Mouse (Mus musculus) gastrocnemius, adult 18-20 months (tissue): ENCODE measurements around the gene Fem1a. TPM values are rescaled to one million over a fixed set of nuclear protein-coding genes. Genes with fewer than 3 reads are reported as not detected.
A peak's percentile ranks its signal among the peaks of the same experiment; 100 is the strongest.

Source experiments
- DNase-seq: peaks from one replicate; pipeline ENCODE4 v3.0.0; 2021; ENCODE audit warnings: low spot score
- microRNA-seq: library from miRNA; unstranded; fragments of <30 nt; microRNA quantifications from one replicate; pipeline ENCODE4 v1.2.0, GENCODE M21; 2021
- total RNA-seq, 2 experiments: library from RNA; stranded (reverse); gene quantifications; 2 replicates each; pipeline ENCODE4 v1.2.3; 2021

The Fem1a gene
- total RNA-seq, 2 experiments from 2014 or later = 157 to 172 TPM

- peak; percentile 56 for DNase-seq
These were observed 46.7 kb downstream of the Fem1a start, which contains the start of gene Uhrf1 for GRCm38 (mm10) chr17:56303160-56303846. Uhrf1 (plus strand) TSS chr17:56303321.

GRCm38 (mm10) chr17:56303847-56304586 lies 47.4 kb downstream of the Fem1a start:
- peak; percentile 95 for DNase-seq

GRCm38 (mm10) chr17:56304718-56305117 lies 48.1 kb downstream of the Fem1a start:
- no peak for DNase-seq

GRCm38 (mm10) chr17:56305156-56305555 lies 48.5 kb downstream of the Fem1a start:
- no peak for DNase-seq

GRCm38 (mm10) chr17:56305826-56306225 lies 49.2 kb downstream of the Fem1a start:
- DNase-seq = no peak

- no peak for DNase-seq
These were observed 51.5 kb downstream of the Fem1a start for GRCm38 (mm10) chr17:56308088-56308487.

GRCm38 (mm10) chr17:56309191-56309945 lies 52.8 kb downstream of the Fem1a start:
- no peak for DNase-seq

Small RNA genes lying within 50 kb of the gene (microRNA-seq; reads per million reads assigned to microRNA genes)
- 5.1 reads per million, percentile 10 among the genes with 10 or more reads in this experiment for gene Mir7b

Other genes with a start within 250 kb of the Fem1a start
- gene Sh3gl1, start 220.2 kb upstream of the Fem1a start, total RNA-seq = 1 to 10 TPM; 7.7 to 7.9 TPM
- gene Chaf1a, start 216.4 kb upstream of the Fem1a start, total RNA-seq = under 1 TPM; 0.46 to 0.95 TPM
- gene Ubxn6, start 181.8 kb upstream of the Fem1a start, total RNA-seq = 10 to 100 TPM; 62.9 to 69.0 TPM
- 10 to 100 TPM; 23.2 to 25.5 TPM for gene Hdgfl2, start 177.2 kb upstream of the Fem1a start, total RNA-seq
- gene Plin4, start 147.0 kb upstream of the Fem1a start, total RNA-seq = 100 to 1,000 TPM; 142 to 235 TPM
- gene Plin5, start 139.2 kb upstream of the Fem1a start, total RNA-seq = 10 to 100 TPM; 22.5 to 29.0 TPM
- 10 to 100 TPM; 11.4 to 23.0 TPM for gene Lrg1, start 134.8 kb upstream of the Fem1a start, total RNA-seq
- gene Sema6b, start 116.5 kb upstream of the Fem1a start, total RNA-seq = 1 to 10 TPM; 1.5 to 3.7 TPM
- under 1 TPM; 0.21 to 0.25 TPM for gene Tnfaip8l1, start 94.3 kb upstream of the Fem1a start, total RNA-seq
- gene Mydgf, start 72.9 kb upstream of the Fem1a start, total RNA-seq = 10 to 100 TPM; 17.1 to 17.5 TPM
- 10 to 100 TPM; 35.6 to 41.6 TPM for gene Dpp9, start 37.9 kb upstream of the Fem1a start, total RNA-seq
- 1 to 10 TPM; 2.0 to 2.5 TPM for gene Ticam1, start 20.0 kb downstream of the Fem1a start, total RNA-seq
- 10 to 100 TPM; 32.4 to 50.3 TPM for gene Plin3, start 36.1 kb downstream of the Fem1a start, total RNA-seq
- gene Arrdc5, start 43.5 kb downstream of the Fem1a start, total RNA-seq = not detected
- gene Uhrf1, start 46.5 kb downstream of the Fem1a start, total RNA-seq = under 1 TPM; 0.19 to 0.23 TPM
- gene Kdm4b, start 69.3 kb downstream of the Fem1a start, total RNA-seq = 10 to 100 TPM; 20.1 to 23.1 TPM
- 10 to 100 TPM; 30.8 to 38.3 TPM for gene Ptprs, start 219.7 kb downstream of the Fem1a start, total RNA-seq